Mouse (Mus musculus): ENCODE results near the gene Sema3a. TPM values are rescaled to one million over a fixed set of nuclear protein-coding genes. Genes with fewer than 3 reads are reported as not detected.
A peak's percentile ranks its signal among the peaks of the same experiment; 100 is the strongest.
"Not testable (repeated sequence)": the region's sequence is repeated elsewhere in the genome, so short reads cannot be mapped to it uniquely, and the experiment has no call there.

Gene Sema3a
- polyA plus RNA-seq, 1 experiment from 2014 or later, result 6.9 TPM

DNA sequence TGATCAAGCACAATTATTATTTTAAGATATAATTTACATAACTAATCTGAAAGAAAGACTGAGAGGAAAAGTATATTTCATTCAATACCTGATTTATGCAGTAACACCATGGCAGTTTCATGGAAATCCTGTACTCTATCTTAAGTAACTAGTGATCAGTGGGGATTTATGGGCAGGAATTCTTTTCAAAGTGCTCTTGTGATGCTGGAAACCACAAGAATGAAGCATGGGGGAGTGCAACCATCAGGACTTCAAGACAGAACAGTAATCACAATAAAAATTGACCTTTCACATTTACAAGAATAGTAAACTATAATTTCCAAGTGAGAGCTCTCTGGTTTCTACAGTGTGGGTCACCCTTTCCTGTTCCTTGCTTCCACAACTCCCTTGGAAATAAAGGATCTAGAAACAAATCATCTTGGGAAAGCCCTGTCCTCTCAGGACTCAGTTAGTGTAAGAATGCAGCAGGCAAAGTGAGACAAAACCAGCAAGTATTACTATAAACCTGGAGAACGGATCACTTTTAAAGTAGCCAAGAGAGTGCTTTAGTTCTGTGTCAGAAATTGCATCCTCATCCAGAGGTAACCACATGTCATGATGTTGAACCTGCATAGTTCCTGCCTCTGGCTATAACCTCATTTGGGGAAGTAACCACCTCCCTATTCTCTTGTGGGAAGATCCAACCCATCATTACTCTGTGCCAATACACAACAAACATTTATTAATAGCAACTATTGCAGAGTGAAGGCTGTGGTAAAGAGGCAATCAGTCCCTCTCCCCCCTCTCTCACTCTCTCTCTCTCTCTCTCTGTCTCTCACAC, 335.2 kb downstream of the Sema3a start:
- H3K4me2 ChIP-seq, result no peak overlapping the region
- H3K9ac ChIP-seq, result no peak overlapping the region
- H3K27ac ChIP-seq, result no peak overlapping the region
- H3K4me3 ChIP-seq, result no peak overlapping the region
- ATAC-seq (replicated peaks), result no peak
- no peaks in the 10 kb centered on the region for H3K36me3 ChIP-seq (replicated peaks)
- no peaks in the 10 kb centered on the region for H3K4me1 ChIP-seq
- 72% methylated on average over 1 of the region's 1 CpGs for WGBS
- H3K9me3 ChIP-seq, result no peaks in the 10 kb centered on the region
- H3K27me3 ChIP-seq (replicated peaks), result no peaks in the 10 kb centered on the region

DNA sequence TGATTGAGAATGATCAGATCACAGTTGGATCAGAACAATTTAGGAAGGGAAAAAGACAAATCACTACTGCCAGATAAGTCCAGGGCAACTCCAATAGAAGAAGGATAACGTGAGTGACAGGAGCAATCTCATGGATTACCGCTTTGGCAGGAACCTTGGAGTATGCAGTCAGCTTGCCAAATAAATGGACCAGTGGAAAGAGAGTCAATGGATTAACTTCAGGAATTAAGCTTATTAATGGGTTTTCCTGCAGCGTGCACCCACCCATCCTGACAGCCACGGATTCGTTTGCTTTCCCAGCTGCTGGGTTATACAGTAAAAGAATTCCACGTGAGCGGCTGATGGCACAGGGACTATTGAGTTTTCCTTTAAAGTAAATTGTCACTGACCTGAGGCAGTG, 343.6 kb downstream of the Sema3a start:
- Histone ChIP-seq H3K27ac (no peak overlapping the region), H3K4me1 (no peaks in the 10 kb centered on the region), H3K36me3 (replicated peaks) (no peaks in the 10 kb centered on the region), H3K9me3 (no peaks in the 10 kb centered on the region), H3K9ac (no peak overlapping the region), H3K27me3 (replicated peaks) (no peaks in the 10 kb centered on the region), H3K4me3 (no peak overlapping the region), H3K4me2 (no peak overlapping the region)
- WGBS, result 41% methylated on average over 7 of the region's 7 CpGs
- ATAC-seq (replicated peaks), result 0 out of 2 replicates have a peak, but pooled peaks have one; percentile 37

DNA sequence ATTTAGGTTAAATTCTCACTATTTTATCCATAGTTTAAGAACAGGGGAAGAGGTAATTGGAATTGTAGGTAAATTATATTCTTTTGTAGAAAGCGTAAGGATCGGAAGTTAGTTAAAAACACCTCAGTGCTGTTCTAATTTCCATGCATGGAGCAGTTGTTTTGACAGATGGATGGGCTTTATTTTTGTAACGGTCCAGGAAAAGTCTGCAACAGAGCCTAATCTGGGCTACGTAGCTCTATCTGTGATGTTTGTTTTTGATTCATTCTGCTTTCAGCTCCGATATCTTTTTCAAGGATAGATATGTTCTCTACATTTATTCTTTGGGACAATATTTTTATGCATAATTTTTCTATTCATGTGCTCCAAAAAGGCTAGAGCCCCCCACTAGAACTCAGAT, 344.2 kb downstream of the Sema3a start:
- no peak for ATAC-seq (replicated peaks)
- WGBS, result 75% methylated on average over 5 of the region's 5 CpGs

DNA sequence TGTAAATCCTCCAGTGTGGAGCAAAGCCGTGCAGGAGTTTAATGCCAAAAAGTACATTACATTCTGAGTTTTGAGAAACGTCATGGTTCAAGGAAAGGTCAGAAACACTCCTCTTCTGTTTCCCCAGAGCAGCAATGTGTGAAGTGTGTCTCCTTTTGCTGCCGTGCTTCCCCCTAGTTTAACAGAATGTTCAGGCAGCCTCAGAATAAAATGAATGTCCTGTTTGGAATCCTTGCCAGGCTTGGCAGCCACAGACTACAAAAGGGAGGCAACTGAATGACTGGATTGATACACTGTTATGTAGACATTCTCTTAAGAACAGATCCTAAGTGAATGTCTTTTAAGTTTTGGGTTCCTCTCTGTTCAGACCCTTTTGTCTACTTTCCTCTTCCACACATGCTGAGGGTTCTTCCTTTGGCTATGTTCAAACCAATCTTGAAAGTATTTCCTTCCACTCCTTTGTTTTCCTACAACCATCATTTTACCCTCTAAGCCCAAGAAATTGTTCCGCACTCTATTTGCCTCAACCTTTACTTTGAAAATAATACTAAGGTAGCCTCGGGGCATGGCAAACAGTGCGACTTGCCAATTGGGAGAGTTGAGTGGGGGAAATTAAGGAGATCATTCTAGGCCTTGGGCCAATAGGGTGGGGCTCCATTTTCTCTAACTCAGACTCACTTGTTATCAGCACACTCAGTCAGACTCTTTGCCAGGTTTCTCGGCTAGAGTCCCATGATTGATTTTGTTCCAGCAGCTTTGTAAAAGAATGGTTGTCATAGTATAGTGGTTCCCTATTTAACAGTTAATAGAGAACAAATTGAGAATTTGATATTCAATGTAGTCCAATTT, 345.1 kb downstream of the Sema3a start:
- no peaks in the 10 kb centered on the region for H3K27me3 ChIP-seq (replicated peaks)
- no peak overlapping the region for H3K9ac ChIP-seq
- no peak overlapping the region for H3K4me2 ChIP-seq
- no peaks in the 10 kb centered on the region for H3K9me3 ChIP-seq
- H3K4me1 ChIP-seq, result no peaks in the 10 kb centered on the region
- H3K27ac ChIP-seq, result no peak overlapping the region
- no peak overlapping the region for H3K4me3 ChIP-seq
- ATAC-seq (replicated peaks), result no peak; the same call in 1 of the 2 replicates
- 54% methylated on average over 7 of the region's 7 CpGs for WGBS
- no peaks in the 10 kb centered on the region for H3K36me3 ChIP-seq (replicated peaks)

More for the DNA sequence above, 344.2 kb downstream of the Sema3a start:
- no peaks in the 10 kb centered on the region for H3K4me1 ChIP-seq
- H3K4me3 ChIP-seq, result no peak overlapping the region
- no peaks in the 10 kb centered on the region for H3K27me3 ChIP-seq (replicated peaks)
- no peak overlapping the region for H3K4me2 ChIP-seq
- H3K9me3 ChIP-seq, result no peaks in the 10 kb centered on the region
- no peak overlapping the region for H3K27ac ChIP-seq
- H3K36me3 ChIP-seq (replicated peaks), result no peaks in the 10 kb centered on the region
- no peak overlapping the region for H3K9ac ChIP-seq

DNA sequence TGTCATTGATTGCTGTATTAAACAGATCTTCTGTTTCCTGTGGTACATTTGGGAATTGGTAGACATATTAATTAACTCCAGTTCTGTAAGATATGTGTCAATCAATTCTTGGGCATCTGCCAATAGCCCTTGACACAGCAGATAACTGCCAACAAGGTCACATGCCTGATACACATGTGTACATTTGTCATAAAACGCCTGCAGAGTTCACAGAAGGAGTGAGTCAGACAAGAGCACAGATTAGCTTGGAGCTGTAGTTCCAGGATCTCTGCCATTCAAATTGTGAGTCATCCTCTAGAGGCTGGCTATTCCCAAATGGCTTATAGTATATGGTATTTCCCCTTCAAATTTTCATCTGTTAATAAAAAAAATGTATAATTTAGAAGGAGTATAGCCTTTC, 352.4 kb downstream of the Sema3a start:
- no peak overlapping the region for H3K4me3 ChIP-seq
- no peaks in the 10 kb centered on the region for H3K9me3 ChIP-seq
- H3K9ac ChIP-seq, result no peak overlapping the region
- 50% methylated on average over 1 of the region's 1 CpGs for WGBS
- no peak overlapping the region for H3K27ac ChIP-seq
- ATAC-seq (replicated peaks), result no peak
- H3K4me1 ChIP-seq, result no peaks in the 10 kb centered on the region
- no peak overlapping the region for H3K4me2 ChIP-seq
- no peaks in the 10 kb centered on the region for H3K27me3 ChIP-seq (replicated peaks)
- no peaks in the 10 kb centered on the region for H3K36me3 ChIP-seq (replicated peaks)

DNA sequence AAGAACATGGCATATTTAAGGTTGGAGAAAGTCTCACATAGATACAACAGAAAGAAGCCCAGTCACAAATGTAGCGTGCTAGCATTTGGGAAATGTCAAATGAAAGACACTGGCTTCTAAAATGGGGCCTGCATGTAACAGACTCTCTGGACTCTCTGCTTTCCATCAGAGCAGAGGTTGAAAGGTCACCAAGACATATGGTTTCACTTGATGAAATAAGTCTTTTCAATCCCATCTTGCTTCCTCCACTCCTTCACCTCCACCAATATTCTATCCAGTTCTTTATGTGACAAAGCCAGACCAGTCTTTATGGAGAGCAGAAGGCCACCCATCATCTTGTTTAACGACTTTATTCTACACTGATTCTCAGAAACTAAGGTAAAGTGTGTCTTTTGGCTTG, 363.5 kb downstream of the Sema3a start:
- H3K4me3 ChIP-seq, result no peak overlapping the region
- H3K36me3 ChIP-seq (replicated peaks), result no peaks in the 10 kb centered on the region
- no peak overlapping the region for H3K9ac ChIP-seq
- no peak overlapping the region for H3K27ac ChIP-seq
- H3K4me1 ChIP-seq, result no peaks in the 10 kb centered on the region
- no peak overlapping the region for H3K4me2 ChIP-seq
- H3K9me3 ChIP-seq, result no peaks in the 10 kb centered on the region
- WGBS, result 74% methylated on average over 2 of the region's 2 CpGs
- no peak for ATAC-seq (replicated peaks)
- no peaks in the 10 kb centered on the region for H3K27me3 ChIP-seq (replicated peaks)

DNA sequence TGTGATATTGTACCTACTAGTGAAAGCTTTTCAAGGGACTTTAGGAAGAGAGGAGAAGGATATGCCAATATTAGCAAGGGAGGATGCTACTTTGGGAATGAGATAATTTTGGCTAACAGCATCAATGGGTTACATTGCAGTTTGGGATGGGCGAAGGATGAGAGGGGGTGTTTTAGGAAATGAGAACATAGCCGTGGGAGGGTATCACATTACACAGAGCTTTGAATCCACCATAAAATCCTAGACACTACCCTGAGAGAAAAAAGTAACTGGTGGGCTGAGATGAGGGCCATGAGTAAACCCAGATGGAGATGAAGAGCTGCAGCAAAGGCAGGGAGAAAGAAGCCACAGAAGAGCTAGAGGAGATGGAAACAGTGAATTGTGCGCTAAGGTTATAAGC, 370.8 kb downstream of the Sema3a start:
- not testable (repeated sequence) for H3K4me3 ChIP-seq; H3K4me2 ChIP-seq; ATAC-seq (replicated peaks); H3K36me3 ChIP-seq (replicated peaks); H3K9me3 ChIP-seq; H3K27ac ChIP-seq; H3K4me1 ChIP-seq; H3K9ac ChIP-seq; H3K27me3 ChIP-seq (replicated peaks)
- WGBS, result 90% methylated on average over 3 of the region's 3 CpGs

DNA sequence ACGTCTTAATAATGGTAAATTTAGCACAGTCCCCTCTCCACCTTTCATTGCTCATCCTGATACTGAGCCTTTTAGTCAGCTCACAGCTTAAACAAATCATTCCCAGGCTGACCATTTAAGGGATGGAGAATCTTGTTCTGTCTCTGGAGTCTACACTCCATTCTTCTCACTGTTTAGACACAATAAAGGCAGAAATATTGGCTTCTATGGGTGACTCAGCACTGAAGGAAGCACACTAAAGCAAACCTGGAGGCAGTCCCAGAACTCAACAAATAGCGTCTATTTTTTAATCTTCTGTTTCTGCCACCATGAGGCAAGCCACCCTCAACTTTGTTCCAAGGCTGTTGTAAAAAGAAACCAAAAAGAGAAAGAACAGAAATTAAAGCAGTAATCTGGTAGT, 374.6 kb downstream of the Sema3a start:
- H3K4me3 ChIP-seq, result no peak overlapping the region
- 70% methylated on average over 2 of the region's 2 CpGs for WGBS
- no peaks in the 10 kb centered on the region for H3K4me1 ChIP-seq
- no peak overlapping the region for H3K4me2 ChIP-seq
- no peak overlapping the region for H3K27ac ChIP-seq
- ATAC-seq (replicated peaks), result no peak
- no peaks in the 10 kb centered on the region for H3K9me3 ChIP-seq
- H3K36me3 ChIP-seq (replicated peaks), result no peaks in the 10 kb centered on the region
- no peaks in the 10 kb centered on the region for H3K27me3 ChIP-seq (replicated peaks)
- no peak overlapping the region for H3K9ac ChIP-seq

DNA sequence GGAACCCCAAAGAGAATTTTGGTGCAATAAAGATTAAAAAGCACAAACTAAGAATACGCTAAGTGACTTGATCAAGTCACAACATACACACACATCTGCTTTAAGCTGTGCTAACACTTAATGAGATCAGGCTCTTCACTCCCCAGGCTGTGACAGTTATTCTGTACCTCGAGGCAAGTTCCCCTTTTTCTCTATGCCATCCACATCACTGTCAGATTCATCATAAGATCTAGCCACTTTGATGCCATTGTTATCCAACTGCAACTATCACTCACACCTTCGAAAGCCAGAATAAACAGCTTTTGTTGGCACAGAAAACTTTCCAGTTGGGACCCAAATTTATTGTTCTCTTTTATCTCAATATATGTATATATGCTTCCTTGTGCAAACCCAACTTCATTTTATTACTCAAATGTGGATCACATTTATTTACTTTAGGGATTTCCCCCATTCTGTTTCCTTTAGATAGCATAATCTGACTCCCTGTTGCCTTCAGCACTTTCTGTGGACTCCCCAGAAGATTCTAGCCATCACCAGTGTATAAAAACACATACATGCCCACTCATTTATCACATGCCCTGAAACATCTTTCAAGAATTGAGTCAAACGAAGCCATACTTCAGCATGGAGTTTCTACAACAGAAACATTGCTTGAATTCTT, 380.8 kb downstream of the Sema3a start:
- H3K27me3 ChIP-seq (replicated peaks), result no peaks in the 10 kb centered on the region
- no peak overlapping the region for H3K4me2 ChIP-seq
- H3K9me3 ChIP-seq, result no peaks in the 10 kb centered on the region
- no peaks in the 10 kb centered on the region for H3K36me3 ChIP-seq (replicated peaks)
- no peak overlapping the region for H3K4me3 ChIP-seq
- ATAC-seq (replicated peaks), result no peak
- no peaks in the 10 kb centered on the region for H3K4me1 ChIP-seq
- no peak overlapping the region for H3K9ac ChIP-seq
- WGBS, result 58% methylated on average over 4 of the region's 4 CpGs
- no peak overlapping the region for H3K27ac ChIP-seq

DNA sequence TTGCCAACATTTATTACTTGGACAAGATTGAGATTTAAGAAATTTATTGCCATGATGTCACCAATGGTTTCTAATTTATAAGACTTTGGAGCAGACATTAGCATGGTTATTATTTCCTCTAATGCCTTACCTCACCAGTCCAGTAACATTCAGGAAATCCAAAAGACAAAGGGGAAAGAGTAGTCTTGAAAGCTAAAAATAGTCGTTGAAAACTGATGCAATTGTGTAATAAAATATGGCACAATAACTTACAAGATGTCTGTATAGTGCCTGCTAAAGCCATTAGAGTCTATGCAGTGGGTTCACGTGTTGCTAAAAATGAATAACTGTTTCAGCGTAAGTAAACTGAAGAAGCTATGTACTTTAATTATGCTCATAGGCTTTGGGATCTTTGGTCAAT, 383.9 kb downstream of the Sema3a start:
- Histone ChIP-seq H3K4me3 (no peak overlapping the region), H3K4me1 (no peaks in the 10 kb centered on the region), H3K9me3 (no peaks in the 10 kb centered on the region), H3K36me3 (replicated peaks) (no peaks in the 10 kb centered on the region), H3K27me3 (replicated peaks) (peaks cover 4% of the 10 kb centered on the region; the same call in 1 of the 2 replicates), H3K27ac (no peak overlapping the region), H3K4me2 (no peak overlapping the region), H3K9ac (no peak overlapping the region)
- no peak for ATAC-seq (replicated peaks)
- 82% methylated on average over 3 of the region's 3 CpGs for WGBS

DNA sequence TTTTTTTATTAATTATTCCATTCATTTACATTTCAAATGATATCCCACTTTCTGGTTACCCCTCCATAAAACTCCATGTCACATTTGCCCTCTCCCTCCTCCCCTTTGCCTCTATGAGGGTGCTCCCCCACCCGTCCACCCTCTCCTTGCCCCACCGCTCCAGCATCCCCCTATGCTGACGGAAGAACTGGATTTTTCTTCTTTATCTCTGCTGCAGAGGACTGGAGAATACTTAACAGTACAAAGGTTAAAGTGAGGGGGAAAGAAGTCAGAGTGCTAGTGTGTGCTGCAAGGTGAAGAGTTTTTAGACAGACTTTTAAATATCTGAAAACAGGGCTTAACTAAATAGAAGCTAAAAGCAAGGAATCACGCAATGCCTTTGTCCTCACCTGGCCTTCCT, 391.8 kb downstream of the Sema3a start:
- ATAC-seq (replicated peaks), result no peak
- no peaks in the 10 kb centered on the region for H3K4me1 ChIP-seq
- no peaks in the 10 kb centered on the region for H3K9me3 ChIP-seq
- no peak overlapping the region for H3K4me3 ChIP-seq
- H3K9ac ChIP-seq, result no peak overlapping the region
- H3K27ac ChIP-seq, result no peak overlapping the region
- WGBS, result 83% methylated on average over 4 of the region's 4 CpGs
- H3K4me2 ChIP-seq, result no peak overlapping the region
- peaks cover 44% of the 10 kb centered on the region for H3K27me3 ChIP-seq (replicated peaks)
- no peaks in the 10 kb centered on the region for H3K36me3 ChIP-seq (replicated peaks)

DNA sequence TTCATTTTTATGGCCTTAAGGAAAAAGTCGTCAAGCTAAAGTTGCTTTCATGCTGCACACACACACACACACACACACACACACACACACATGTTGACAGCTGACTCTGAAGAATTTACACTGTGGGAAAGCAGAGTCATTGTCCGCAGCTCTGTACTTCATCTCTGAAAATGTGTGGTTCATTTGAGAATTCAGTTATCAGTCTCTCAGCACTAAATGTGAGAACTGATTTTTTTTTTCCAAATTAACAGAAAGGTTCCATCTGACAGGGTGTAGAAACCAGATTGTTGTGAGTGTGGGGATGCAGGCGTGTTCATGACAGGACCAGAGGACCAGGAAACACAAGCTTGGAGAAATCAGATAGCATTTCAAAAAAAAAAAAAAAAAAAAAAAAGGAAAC, 400.4 kb downstream of the Sema3a start:
- Histone ChIP-seq H3K36me3 (replicated peaks) (no peaks in the 10 kb centered on the region), H3K27me3 (replicated peaks) (peaks cover 56% of the 10 kb centered on the region), H3K9me3 (no peaks in the 10 kb centered on the region), H3K9ac (no peak overlapping the region), H3K27ac (no peak overlapping the region), H3K4me3 (no peak overlapping the region), H3K4me2 (no peak overlapping the region), H3K4me1 (no peaks in the 10 kb centered on the region)
- no peak for ATAC-seq (replicated peaks)
- WGBS, result 67% methylated on average over 3 of the region's 3 CpGs
